Mouse (Mus musculus) CH12.LX (cell line): Measurements from ENCODE around the gene Cmtm3. TPM values are rescaled to one million over a fixed set of nuclear protein-coding genes. Genes with fewer than 3 reads are reported as not detected.

Experiments used
- DNase-seq: peaks from one replicate; pipeline ENCODE4 v3.0.0-alpha.2; 2013; ENCODE audit errors: extremely low read depth
- H3K27ac ChIP-seq: 2 replicates; pipeline ENCODE4 v1.5.1; 2012; ENCODE audit warnings: low read depth, mild to moderate bottlenecking, control low read depth, moderate library complexity; ENCODE audit not compliant: insufficient read depth
- H3K27me3 ChIP-seq: replicated peaks from 2 replicates; pipeline ENCODE3; 2012; ENCODE audit warnings: inconsistent platforms
- H3K36me3 ChIP-seq, 2 experiments: replicated peaks in 1 of 2; 2 replicates each; pipeline versions ENCODE3 to v1.6.1; 2012; ENCODE audit warnings: inconsistent platforms in 1 of 2, low read length in 1 of 2, mild to moderate bottlenecking in 1 of 2, mixed read lengths in 1 of 2, moderate library complexity in 1 of 2; ENCODE audit not compliant: control insufficient read depth in 1 of 2, insufficient read depth in 1 of 2
- H3K4me1 ChIP-seq, 2 experiments: 2 replicates each; pipeline ENCODE4 v1.6.1; 2012; ENCODE audit warnings: inconsistent platforms in 1 of 2, moderate library complexity in 1 of 2; ENCODE audit not compliant: insufficient read depth in 2 of 2, control insufficient read depth in 1 of 2
- H3K4me2 ChIP-seq: 2 replicates; pipeline ENCODE4 v1.6.1; 2012; ENCODE audit warnings: low read depth, mild to moderate bottlenecking, control low read depth; ENCODE audit not compliant: poor library complexity, insufficient read depth, severe bottlenecking
- H3K4me3 ChIP-seq, 3 experiments: fragments of 150-350 bp in 1 of 3; sonication (generic) in 1 of 3; replicated peaks in 1 of 3; 2 replicates each; pipeline versions ENCODE3 to v1.5.1; 2011 to 2012; ENCODE audit warnings: low read depth in 2 of 3, low read length in 2 of 3, mild to moderate bottlenecking in 2 of 3, moderate library complexity in 2 of 3, control low read depth in 1 of 3, improper control_type of control experiment in 1 of 3, inconsistent platforms in 1 of 3, mixed read lengths in 1 of 3; ENCODE audit not compliant: poor library complexity in 1 of 3
- H3K79me2 ChIP-seq: replicated peaks from 2 replicates; pipeline ENCODE4 v1.6.1; 2012; ENCODE audit warnings: mild to moderate bottlenecking, moderate library complexity; ENCODE audit not compliant: control insufficient read depth, poor library complexity, insufficient read depth, severe bottlenecking; ENCODE audit errors: extremely low read depth
- H3K9ac ChIP-seq: 2 replicates; pipeline ENCODE4 v1.6.1; 2012; ENCODE audit warnings: low read depth, mild to moderate bottlenecking, control low read depth, moderate library complexity; ENCODE audit not compliant: insufficient read depth
- H3K9me3 ChIP-seq: replicated peaks from 2 replicates; pipeline ENCODE3; 2012; ENCODE audit warnings: low read length, inconsistent platforms, mixed read lengths
- CHD1 ChIP-seq: IDR thresholded peaks from 2 replicates; pipeline ENCODE4 v1.6.1; 2012; ENCODE audit warnings: low read depth, low read length, improper control_type of control experiment, inconsistent platforms
- CHD2 ChIP-seq: IDR thresholded peaks from 2 replicates; pipeline ENCODE4 v1.6.1; 2011; ENCODE audit warnings: low read length, improper control_type of control experiment
- CTCF ChIP-seq, 2 experiments: IDR thresholded peaks in 1 of 2; conservative IDR thresholded peaks in 1 of 2; 2 replicates each; pipeline ENCODE4 v1.5.1; 2011 to 2012; ENCODE audit warnings: low read depth in 2 of 2, low read length in 2 of 2, improper control_type of control experiment in 1 of 2, inconsistent platforms in 1 of 2, mild to moderate bottlenecking in 1 of 2, moderate library complexity in 1 of 2
- EP300 ChIP-seq: IDR thresholded peaks from 2 replicates; pipeline ENCODE4 v1.6.1; 2011; ENCODE audit warnings: low read length, improper control_type of control experiment
- ETS1 ChIP-seq: conservative IDR thresholded peaks from 2 replicates; pipeline ENCODE4 v1.6.1; 2012; ENCODE audit warnings: low read depth, mild to moderate bottlenecking, inconsistent platforms, low read length, improper control_type of control experiment, moderate library complexity
- MXI1 ChIP-seq: IDR thresholded peaks from 2 replicates; pipeline ENCODE4 v1.6.1; 2011; ENCODE audit warnings: mild to moderate bottlenecking, low read depth, low read length, improper control_type of control experiment
- NELFE ChIP-seq: IDR thresholded peaks from 2 replicates; pipeline ENCODE4 v1.6.1; 2011; ENCODE audit warnings: low read depth, low read length, improper control_type of control experiment
- POLR2AphosphoS2 ChIP-seq: IDR thresholded peaks from 2 replicates; pipeline ENCODE4 v1.6.1; 2011; ENCODE audit warnings: low read depth, low read length, improper control_type of control experiment
- RAD21 ChIP-seq: IDR thresholded peaks from 2 replicates; pipeline ENCODE4 v1.6.1; 2011; ENCODE audit warnings: low read depth, mild to moderate bottlenecking, low read length, improper control_type of control experiment, moderate library complexity
- RCOR1 ChIP-seq: conservative IDR thresholded peaks from 2 replicates; pipeline ENCODE4 v1.6.1; 2012; ENCODE audit warnings: low read depth, mild to moderate bottlenecking, inconsistent platforms, low read length, improper control_type of control experiment
- SMC3 ChIP-seq: IDR thresholded peaks from 2 replicates; pipeline ENCODE4 v1.6.1; 2011; ENCODE audit warnings: low read depth, low read length, improper control_type of control experiment
- TBP ChIP-seq: conservative IDR thresholded peaks from 2 replicates; pipeline ENCODE4 v1.6.1; 2011; ENCODE audit warnings: low read depth, low read length, improper control_type of control experiment
- TCF12 ChIP-seq: IDR thresholded peaks from 2 replicates; pipeline ENCODE4 v1.6.1; 2014; ENCODE audit warnings: low read depth, mild to moderate bottlenecking, inconsistent platforms, low read length, improper control_type of control experiment
- USF1 ChIP-seq: IDR thresholded peaks from 2 replicates; pipeline ENCODE4 v1.6.1; 2014; ENCODE audit warnings: low read depth, mild to moderate bottlenecking, inconsistent platforms, low read length, improper control_type of control experiment
- ZC3H11A ChIP-seq: IDR thresholded peaks from 2 replicates; pipeline ENCODE4 v1.6.1; 2012; ENCODE audit warnings: low read depth, mild to moderate bottlenecking, inconsistent platforms, low read length, improper control_type of control experiment
- ZNF384 ChIP-seq: IDR thresholded peaks from 2 replicates; pipeline ENCODE4 v1.6.1; 2012; ENCODE audit warnings: low read depth, low read length, improper control_type of control experiment, inconsistent platforms
- dilution Hi-C: fragments of 300-500 bp; cut with MboI; formaldehyde crosslinking; loops from 2 replicates; pipeline ENCODE4 v1.14.3; 2020; ENCODE audit warnings: low sequenced_read_pairs; ENCODE audit not compliant: extremely low pct_unique_long_range_greater_than_20kb, extremely low pct_ligation_motif_present
- in situ Hi-C: fragments of 300-500 bp; cut with MboI; formaldehyde crosslinking; loops from 3 replicates; pipeline ENCODE4 v1.14.3; 2019; ENCODE audit warnings: low sequenced_read_pairs, low pct_ligation_motif_present, low pct_unique_long_range_greater_than_20kb, mixed read lengths
- polyA plus RNA-seq: library from polyadenylated mRNA; unstranded; fragments of >175 nt; gene quantifications from 2 replicates; pipeline ENCODE4 v1.2.1, GENCODE M21; 2012; ENCODE audit warnings: low read depth; ENCODE audit not compliant: insufficient read length
- total RNA-seq, 2 experiments: library from RNA; depleted of rRNA; stranded (reverse); fragments of 300-350 nt in 1 of 2; fragments of >200 nt in 1 of 2; gene quantifications; 2 replicates each; pipeline ENCODE4 v1.2.3; 2012 to 2014

Gene Cmtm3
- total and polyA plus RNA-seq, 3 experiments, result 3.9 to 11.0 (median 4.3) TPM

GRCm38 (mm10) chr8:104342426-104342825 lies 3.2 kb downstream of the Cmtm3 start:
- Histone ChIP-seq H3K4me3 (no peak overlapping the region), H3K79me2 (no peaks in the 10 kb centered on the region), H3K9me3 (no peaks in the 10 kb centered on the region), H3K4me2 (no peak overlapping the region), H3K27me3 (no peaks in the 10 kb centered on the region), H3K36me3 (peaks cover 0 to 32% of the 10 kb centered on the region in 2 experiments), H3K27ac (no peak overlapping the region), H3K4me1 (peaks cover 3 to 30% of the 10 kb centered on the region in 2 experiments; a peak in 2 of 4 replicates), H3K9ac (no peak overlapping the region)
- DNase-seq, result no peak
- TF ChIP-seq RCOR1 (no peak), MXI1 (no peak), CHD2 (no peak), EP300 (no peak), ZNF384 (no peak)
- in situ Hi-C loops, result loop anchor here (5.0 kb wide), 1 partner anchor 65 kb away; no protein-coding TSS in a partner anchor
- dilution Hi-C loops, result no loop called here

- peak; percentile 88 for DNase-seq
- Histone ChIP-seq H3K4me3 (no peak overlapping the region), H3K27me3 (no peaks in the 10 kb centered on the region), H3K9me3 (no peaks in the 10 kb centered on the region), H3K36me3 (peaks cover 0 to 44% of the 10 kb centered on the region in 2 experiments), H3K4me2 (no peak overlapping the region), H3K27ac (no peak overlapping the region), H3K9ac (no peak overlapping the region), H3K4me1 (peaks cover 3 to 30% of the 10 kb centered on the region in 2 experiments; a peak in 2 of 4 replicates), H3K79me2 (no peaks in the 10 kb centered on the region)
- dilution Hi-C loops, result no loop called here
- in situ Hi-C loops, result loop anchor here (5.0 kb wide), 1 partner anchor 63 kb away; no protein-coding TSS in a partner anchor
- TF ChIP-seq CHD1 (no peak), SMC3 (peak; percentile 96), ZC3H11A (peak; percentile 45; the same call in 1 of the 2 replicates), CTCF (conservative IDR thresholded peaks at IDR 0.05 in 1 of 2, IDR thresholded peaks at IDR 0.05 in 1 of 2; ENCODE audit: low read depth in 2 of 2, low read length in 2 of 2) (peak; percentile 63 to 95), RAD21 (peak; percentile 90)
These were observed 4.7 kb downstream of the Cmtm3 start for GRCm38 (mm10) chr8:104343957-104344356.

GRCm38 (mm10) chr8:104344622-104345021 lies 5.4 kb downstream of the Cmtm3 start:
- no peak overlapping the region for H3K27ac ChIP-seq
- H3K27me3 ChIP-seq, result no peaks in the 10 kb centered on the region
- H3K9ac ChIP-seq, result no peak overlapping the region
- no peak for DNase-seq
- dilution Hi-C loops (no loop called here), in situ Hi-C loops (loop anchor here (5.0 kb wide), 1 partner anchor 63 kb away; no protein-coding TSS in a partner anchor)
- TF ChIP-seq POLR2AphosphoS2 (no peak), TBP (no peak), USF1 (no peak), TCF12 (no peak), CHD2 (no peak), ZNF384 (no peak), CHD1 (no peak), NELFE (no peak), SMC3 (no peak), ETS1 (no peak), ZC3H11A (no peak)
- peaks cover 0 to 45% of the 10 kb centered on the region in 2 experiments for H3K36me3 ChIP-seq
- H3K9me3 ChIP-seq, result no peaks in the 10 kb centered on the region
- H3K79me2 ChIP-seq, result no peaks in the 10 kb centered on the region
- peaks cover 3 to 25% of the 10 kb centered on the region in 2 experiments; a peak in 2 of 4 replicates for H3K4me1 ChIP-seq
- no peak overlapping the region for H3K4me2 ChIP-seq
- no peak overlapping the region for H3K4me3 ChIP-seq
